Comparison of ENCODE assay signal across 9 mouse cellular contexts in the genomic region with DNA sequence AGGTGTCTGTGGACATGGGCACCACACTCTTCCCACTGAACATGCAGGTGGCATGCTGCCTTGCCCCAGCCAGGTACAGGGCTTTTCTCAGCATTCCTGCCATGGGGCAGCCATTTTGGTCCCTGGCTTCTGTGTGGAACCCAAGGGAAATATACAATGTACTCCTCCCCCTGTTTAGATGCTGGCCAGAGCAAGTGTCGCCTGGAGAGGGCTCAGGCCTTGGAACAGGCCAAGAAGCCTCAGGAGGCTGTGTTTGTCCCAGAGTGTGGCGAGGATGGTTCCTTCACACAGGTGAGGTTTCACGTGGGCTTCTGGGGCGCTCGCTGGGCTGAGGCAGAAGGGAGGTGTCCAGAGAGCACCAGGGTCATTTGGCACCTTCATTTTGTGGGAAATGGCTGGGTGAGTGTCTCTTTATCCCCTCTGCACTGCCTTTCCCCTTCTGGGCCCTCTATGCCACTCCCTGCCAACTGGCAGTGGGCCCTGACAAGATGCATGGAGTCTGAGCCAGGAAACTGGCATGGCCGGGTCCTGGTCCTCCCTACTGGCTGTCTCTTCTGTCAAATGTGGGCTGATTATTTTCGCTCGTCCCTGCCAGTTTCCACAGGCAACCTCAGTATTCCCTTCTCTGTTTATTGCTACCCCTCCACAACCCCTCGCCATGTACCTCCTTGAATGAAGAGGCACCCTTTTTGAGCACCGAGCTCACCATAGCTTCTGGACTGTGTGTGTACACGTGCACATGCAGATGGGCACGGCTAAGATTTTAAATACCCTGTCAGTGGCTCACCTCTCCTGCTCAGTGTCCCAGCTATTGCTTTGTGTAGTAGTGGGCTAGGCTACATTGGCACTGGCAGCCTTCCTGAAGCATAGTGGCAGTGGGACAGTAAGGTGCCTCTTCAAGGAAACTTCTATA.
A peak's percentile ranks its signal among the peaks of the same experiment; 100 is the strongest.
DNase-seq lines count a peak whose midpoint lies in the region; ATAC-seq lines count a peak whose summit lies in the region.
"Had no signal": no experiment of that assay in that cellular context is flagged by ENCODE, and none has a peak within 500 bp of the region (broad histone marks: within the 10 kb centered on the region; RNA-seq: fewer than 3 reads in every experiment).

No protein-coding gene starts in this region.

- no peak for ATAC-seq in erythroblast, adult 5-6 weeks (replicated peaks; ENCODE audit: low FRiP score, poor library complexity, severe bottlenecking)

- intact Hi-C loops in gastrocnemius, postnatal 14 days (cut with DNase I; ENCODE audit: low total_unique reads), result no loop called here

- peak; percentile 25 for DNase-seq in gastrocnemius, postnatal 14 days
- no peak for DNase-seq in gastrocnemius, adult 18-20 months (ENCODE audit: low spot score)
- peak; percentile 35 for DNase-seq in adipocyte (ENCODE audit: low spot score)
- DNase-seq in cerebellum, adult 9-11 months, result peak; percentile 87
- peak; percentile 23 to 24 for DNase-seq in layer of hippocampus, adult 8-10 months (ENCODE audit: low spot score in 2 of 2)
- no peak for DNase-seq in urinary bladder, postnatal 4 days (ENCODE audit: low spot score in 2 of 2)
- no peak for DNase-seq in urinary bladder, adult 2 months (ENCODE audit: low spot score)
- DNase-seq: lung, embryonic 14.5 days had no signal

Comparison
In these comparisons a context has a peak if more than half of its experiments do, and no peak if none do; other contexts are left out.
1. DNase-seq: peak in gastrocnemius, postnatal 14 days (single experiment), adipocyte (single experiment), cerebellum, adult 9-11 months (single experiment) and layer of hippocampus, adult 8-10 months (2 of 2); none in gastrocnemius, adult 18-20 months (single experiment), urinary bladder, postnatal 4 days (0 of 2) and urinary bladder, adult 2 months (single experiment).